Mouse (Mus musculus) thymus, adult 2 months (tissue): Measurements from ENCODE around the gene BC051019.

Experiments
- CTCF ChIP-seq: fragments of 200-500 bp; IDR thresholded peaks from 2 replicates; pipeline ENCODE4 v1.5.1; 2012; ENCODE audit warnings: mild to moderate bottlenecking, control low read depth, low read length, moderate library complexity, borderline replicate concordance; ENCODE audit not compliant: control insufficient read depth, poor library complexity, insufficient read depth; ENCODE audit errors: extremely low read depth
- POLR2A ChIP-seq: fragments of 200-500 bp; IDR thresholded peaks from 2 replicates; pipeline ENCODE4 v1.6.1; 2012; ENCODE audit warnings: mild to moderate bottlenecking, low read length, control low read depth, moderate library complexity; ENCODE audit not compliant: control insufficient read depth, poor library complexity, insufficient read depth; ENCODE audit errors: extremely low read depth

- TF ChIP-seq CTCF = no peak
- no peak for TF ChIP-seq POLR2A
Measured at GRCm38 (mm10) chr7:109772251-109772650, 48.6 kb upstream of the BC051019 start.
